Mouse (Mus musculus) G1E (cell line): ENCODE results near the gene Sarnp.

Experiments used
- CTCF ChIP-seq: IDR thresholded peaks from 2 replicates; pipeline ENCODE4 v1.5.1; 2012; ENCODE audit warnings: low read depth, low read length, inconsistent platforms, mixed read lengths
- GATA1 ChIP-seq: IDR thresholded peaks from 2 replicates; pipeline ENCODE4 v1.6.1; 2012; ENCODE audit warnings: borderline replicate concordance, low read length, inconsistent platforms, mixed read lengths
- GATA2 ChIP-seq: IDR thresholded peaks from 2 replicates; pipeline ENCODE4 v1.6.1; 2012; ENCODE audit warnings: low read depth, low read length, inconsistent platforms, borderline replicate concordance
- POLR2AphosphoS5 ChIP-seq: IDR thresholded peaks from 2 replicates; pipeline ENCODE4 v1.6.1; 2012; ENCODE audit warnings: low read depth, low read length, inconsistent platforms; ENCODE audit not compliant: insufficient replicate concordance
- TAL1 ChIP-seq: conservative IDR thresholded peaks from 2 replicates; pipeline ENCODE4 v1.6.1; 2012; ENCODE audit warnings: low read depth, low read length, inconsistent platforms, mixed read lengths

GRCm38 (mm10) chr10:128850339-128850738, 33.2 kb downstream of the Sarnp start:
- TF ChIP-seq CTCF, result no peak
- TF ChIP-seq GATA1, result no peak
- TF ChIP-seq TAL1, result peak; percentile 30; the same call in 1 of the 2 replicates
- no peak for TF ChIP-seq POLR2AphosphoS5
- no peak for TF ChIP-seq GATA2
